Mouse (Mus musculus): ENCODE measurements around the gene Col9a2.

- TF ChIP-seq GATA1 (IDR thresholded peaks at IDR 0.05; ENCODE audit: borderline replicate concordance, low read length) (no peak), FLI1 (IDR thresholded peaks at IDR 0.05; ENCODE audit: low read length) (no peak)
These were observed 17.2 kb downstream of the Col9a2 start for GRCm38 (mm10) chr4:121056342-121056741.

Data from megakaryocyte, embryonic 14.5 days (primary cell).